Mouse (Mus musculus) ovary, postnatal 36 days (tissue): ENCODE data around the gene Gpa33.

Source experiments
- DNase-seq: peaks from one replicate; pipeline ENCODE4 v3.0.0; 2022; ENCODE audit warnings: low spot score, mixed read lengths

Gpa33 gene

GRCm38 (mm10) chr1:166130224-166130860 lies at the start of gene Gpa33:
Gpa33 (plus strand) TSS chr1:166130238.
- no peak for DNase-seq

GRCm38 (mm10) chr1:166088446-166089170 lies 41.4 kb upstream of the Gpa33 start:
- DNase-seq: no peak

- DNase-seq: no peak
Observed at GRCm38 (mm10) chr1:166089337-166089736, 40.7 kb upstream of the Gpa33 start.

- DNase-seq: no peak
Observed at GRCm38 (mm10) chr1:166089739-166090138, 40.3 kb upstream of the Gpa33 start.

- DNase-seq: no peak
Observed at GRCm38 (mm10) chr1:166090306-166090705, 39.7 kb upstream of the Gpa33 start.

GRCm38 (mm10) chr1:166094462-166094861 lies 35.6 kb upstream of the Gpa33 start:
- no peak for DNase-seq

- DNase-seq: no peak
Observed at GRCm38 (mm10) chr1:166098120-166098519, 31.9 kb upstream of the Gpa33 start.

- DNase-seq: no peak
Observed at GRCm38 (mm10) chr1:166102920-166103608, 27.0 kb upstream of the Gpa33 start.

- no peak for DNase-seq
Observed at GRCm38 (mm10) chr1:166104858-166105257, 25.2 kb upstream of the Gpa33 start.

- DNase-seq: no peak
Observed at GRCm38 (mm10) chr1:166105464-166105863, 24.6 kb upstream of the Gpa33 start.

GRCm38 (mm10) chr1:166114986-166115385 lies 15.1 kb upstream of the Gpa33 start:
- DNase-seq: no peak

GRCm38 (mm10) chr1:166115719-166116118 lies 14.3 kb upstream of the Gpa33 start:
- DNase-seq: no peak

- no peak for DNase-seq
Observed at GRCm38 (mm10) chr1:166117866-166118639, 12.0 kb upstream of the Gpa33 start.

GRCm38 (mm10) chr1:166122114-166122513 lies 7.9 kb upstream of the Gpa33 start:
- no peak for DNase-seq

- no peak for DNase-seq
Observed at GRCm38 (mm10) chr1:166123045-166123444, 7.0 kb upstream of the Gpa33 start.

- DNase-seq: no peak
Observed at GRCm38 (mm10) chr1:166123751-166124150, 6.3 kb upstream of the Gpa33 start.

GRCm38 (mm10) chr1:166124932-166125593 lies 5.0 kb upstream of the Gpa33 start:
- DNase-seq: no peak

- no peak for DNase-seq
Observed at GRCm38 (mm10) chr1:166126290-166126689, 3.7 kb upstream of the Gpa33 start.

GRCm38 (mm10) chr1:166126795-166127194 lies 3.2 kb upstream of the Gpa33 start:
- DNase-seq: no peak

- DNase-seq: no peak
Observed at GRCm38 (mm10) chr1:166127719-166128118, 2.3 kb upstream of the Gpa33 start, which contains the start of gene Dusp27. Dusp27 (minus strand) TSS chr1:166127922.

GRCm38 (mm10) chr1:166128551-166128950 lies 1.5 kb upstream of the Gpa33 start:
- DNase-seq: no peak

GRCm38 (mm10) chr1:166132367-166132766 lies 2.3 kb downstream of the Gpa33 start:
- DNase-seq: no peak
